Mouse (Mus musculus) embryonic facial prominence, embryonic 10.5 days (tissue): ENCODE results near the gene Ccdc142. TPM values are rescaled to one million over a fixed set of nuclear protein-coding genes. Genes with fewer than 3 reads are reported as not detected.

ENCODE experiments used
- DNase-seq: peaks from one replicate; pipeline ENCODE4 v3.0.0-alpha.2; 2017; ENCODE audit warnings: low spot score
- H3K27ac ChIP-seq: fragments of 300-500 bp; sonication (generic); replicated peaks from 2 replicates; pipeline ENCODE4 v1.5.1; 2016; ENCODE audit warnings: mild to moderate bottlenecking
- H3K27me3 ChIP-seq: fragments of 300-500 bp; sonication (generic); replicated peaks from 2 replicates; pipeline ENCODE4 v1.6.1; 2016; ENCODE audit warnings: low read depth, mild to moderate bottlenecking; ENCODE audit not compliant: poor library complexity, severe bottlenecking
- H3K36me3 ChIP-seq: fragments of 300-500 bp; sonication (generic); replicated peaks from 2 replicates; pipeline ENCODE4 v1.6.1; 2016; ENCODE audit warnings: mild to moderate bottlenecking, moderate library complexity
- H3K4me1 ChIP-seq: fragments of 300-500 bp; sonication (generic); 2 replicates; pipeline ENCODE4 v1.6.1; 2016
- H3K4me3 ChIP-seq: fragments of 300-500 bp; sonication (generic); 2 replicates; pipeline ENCODE4 v1.5.1; 2016; ENCODE audit warnings: mild to moderate bottlenecking, moderate library complexity
- H3K9me3 ChIP-seq: fragments of 300-500 bp; sonication (generic); 2 replicates; pipeline ENCODE4 v1.6.1; 2016; ENCODE audit warnings: mild to moderate bottlenecking
- WGBS: fragments of 180-500 bp; shearing (Covaris S2); methylation state at CpG from one replicate; pipeline ENCODE4 v1.1.7; 2016; 5-methylcytosine and 5-hydroxymethylcytosine counted together
- polyA plus RNA-seq: library from polyadenylated mRNA; unstranded; fragments of >200 nt; fragmentation: Nextera tagmentation; extraction: Ambion mirVana; gene quantifications from 2 replicates; pipeline ENCODE4 v1.2.1, GENCODE M21; 2016

The Ccdc142 gene
- polyA plus RNA-seq, 1 experiment from 2014 or later: 2.8 TPM

- Histone ChIP-seq H3K27me3 (peaks cover 100% of the 10 kb centered on the region), H3K4me1 (peaks cover 43% of the 10 kb centered on the region), H3K4me3 (peak within 1 kb of the TSS; percentile 51), H3K9me3 (no peaks in the 10 kb centered on the region), H3K27ac (peak within 1 kb of the TSS; percentile 24; the same call in 1 of the 2 replicates), H3K36me3 (no peaks in the 10 kb centered on the region)
- WGBS: 0% methylated on average over 10 of the region's 10 CpGs
- DNase-seq: no peak
Measured at GRCm38 (mm10) chr6:83070247-83070310, 31.3 kb upstream of the Ccdc142 start, which contains the start of gene Tlx2. TSS of gene Tlx2 (minus strand) at chr6:83070293.

GRCm38 (mm10) chr6:83070311-83071219 lies 30.8 kb upstream of the Ccdc142 start:
- H3K36me3 ChIP-seq: no peaks in the 10 kb centered on the region
- no peaks in the 10 kb centered on the region for H3K9me3 ChIP-seq
- peak overlapping the region; percentile 51 for H3K4me3 ChIP-seq
- DNase-seq: peak; percentile 77
- H3K27ac ChIP-seq: peak overlapping the region; percentile 24; the same call in 1 of the 2 replicates
- H3K4me1 ChIP-seq: peaks cover 43% of the 10 kb centered on the region
- H3K27me3 ChIP-seq: peaks cover 100% of the 10 kb centered on the region
- under 1% methylated on average over 52 of the region's 58 CpGs for WGBS

DNA sequence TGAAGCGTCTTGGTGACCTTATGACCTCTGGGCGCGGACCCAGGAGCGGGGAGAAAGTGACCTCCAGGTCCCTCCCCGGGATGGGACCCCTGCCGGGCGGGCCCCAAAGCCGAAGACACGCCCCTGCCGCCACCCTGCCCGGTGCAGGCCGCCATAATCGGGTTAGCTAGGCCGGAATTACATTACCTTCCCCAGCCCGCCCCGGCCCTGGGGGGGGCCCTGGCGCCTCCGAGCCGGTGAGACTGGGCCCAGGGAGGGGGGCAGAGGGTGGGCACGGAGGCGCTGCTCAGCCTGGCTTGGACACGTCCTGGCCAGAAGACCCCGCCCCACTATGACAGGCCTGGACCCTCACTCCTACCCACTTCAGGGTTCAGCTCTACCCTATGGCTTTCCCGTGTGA lies 30.2 kb upstream of the Ccdc142 start:
- Histone ChIP-seq H3K27me3 (peaks cover 100% of the 10 kb centered on the region), H3K4me3 (peak overlapping the region; percentile 51), H3K36me3 (no peaks in the 10 kb centered on the region), H3K4me1 (peaks cover 41% of the 10 kb centered on the region), H3K27ac (no peak overlapping the region), H3K9me3 (no peaks in the 10 kb centered on the region)
- DNase-seq: peak; percentile 63
- WGBS: under 1% methylated on average over 24 of the region's 24 CpGs

- Histone ChIP-seq H3K4me3 (no peak overlapping the region), H3K9me3 (no peaks in the 10 kb centered on the region), H3K4me1 (peaks cover 40% of the 10 kb centered on the region), H3K27ac (no peak overlapping the region), H3K27me3 (peaks cover 78% of the 10 kb centered on the region), H3K36me3 (peaks cover 2% of the 10 kb centered on the region)
- no peak for DNase-seq
- WGBS: 20% methylated on average over 2 of the region's 2 CpGs
Measured at GRCm38 (mm10) chr6:83074979-83075378, 26.4 kb upstream of the Ccdc142 start.

DNA sequence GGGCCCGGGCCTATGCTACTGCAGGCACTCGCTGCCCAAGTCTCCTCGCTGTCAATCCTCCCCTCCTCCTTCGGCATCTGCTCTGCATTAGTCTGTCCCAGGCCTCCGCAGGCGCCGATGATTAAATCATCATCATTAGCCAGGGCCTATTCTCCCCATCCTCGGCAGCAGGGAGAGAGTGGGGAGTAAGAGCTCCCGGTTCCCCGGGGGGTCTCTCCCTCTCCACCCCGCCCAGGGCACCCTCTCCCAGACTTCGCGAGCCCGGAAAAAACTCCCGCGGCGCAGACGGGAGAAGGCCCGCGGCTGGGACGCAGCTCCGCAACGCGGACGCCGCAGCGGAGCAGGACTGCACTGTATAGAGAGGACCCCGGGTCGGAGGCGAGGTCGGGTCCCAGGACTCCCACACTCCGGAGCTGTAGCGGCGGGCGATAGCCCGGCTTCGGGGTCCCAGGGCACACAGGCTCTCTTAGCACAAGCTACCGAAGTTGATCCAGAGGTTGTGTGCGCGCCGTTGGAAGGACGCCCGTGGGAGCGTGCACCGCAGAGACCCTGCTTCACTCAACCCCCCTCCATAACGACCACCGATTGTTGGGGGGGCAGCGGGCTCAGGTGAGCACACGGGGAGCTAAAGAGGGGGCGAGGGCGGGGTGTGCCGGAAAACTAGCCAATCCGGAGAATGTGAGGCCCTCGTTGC lies 23.6 kb upstream of the Ccdc142 start, which contains the start of gene Pcgf1:
Pcgf1 (plus strand) TSS at position 240 of the 694 bp plus-strand sequence.
- peaks cover 71% of the 10 kb centered on the region for H3K27me3 ChIP-seq
- H3K4me1 ChIP-seq: peaks cover 21% of the 10 kb centered on the region
- peak within 1 kb of the TSS; percentile 95 for H3K27ac ChIP-seq
- peak; percentile 81 for DNase-seq
- under 1% methylated on average over 54 of the region's 54 CpGs for WGBS
- H3K4me3 ChIP-seq: peak within 1 kb of the TSS; percentile 87
- H3K9me3 ChIP-seq: no peaks in the 10 kb centered on the region
- peaks cover 30% of the 10 kb centered on the region for H3K36me3 ChIP-seq

DNA sequence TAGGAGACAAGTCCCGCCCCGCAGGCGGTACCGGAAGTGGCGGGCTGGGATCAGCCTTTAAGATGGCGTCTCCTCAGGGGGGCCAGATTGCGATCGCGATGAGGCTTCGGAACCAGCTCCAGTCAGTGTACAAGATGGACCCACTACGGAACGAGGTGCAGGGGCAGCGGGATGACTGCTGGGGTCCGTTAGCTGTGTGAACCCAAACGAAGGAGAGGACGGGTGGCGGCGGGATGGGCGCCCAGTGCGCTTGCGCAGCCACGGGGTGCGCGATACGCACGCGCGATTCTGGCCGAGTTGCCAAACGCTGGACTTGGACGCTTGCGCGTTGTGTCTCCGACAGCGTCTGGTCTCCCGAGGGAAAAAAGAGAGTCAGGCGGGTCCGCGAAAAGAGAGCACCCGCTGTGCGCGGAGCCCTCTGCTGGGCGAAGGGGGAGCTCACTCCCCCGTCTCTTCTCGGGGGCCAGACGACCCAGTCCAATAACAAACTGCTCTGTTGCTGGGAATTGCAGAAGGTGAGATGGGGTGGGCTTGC lies 23.0 kb upstream of the Ccdc142 start:
- Histone ChIP-seq H3K27me3 (peaks cover 71% of the 10 kb centered on the region), H3K4me3 (peak overlapping the region; percentile 87), H3K9me3 (no peaks in the 10 kb centered on the region), H3K27ac (peak overlapping the region; percentile 95), H3K36me3 (peaks cover 32% of the 10 kb centered on the region), H3K4me1 (peaks cover 27% of the 10 kb centered on the region)
- under 1% methylated on average over 46 of the region's 46 CpGs for WGBS
- DNase-seq: peak; percentile 99

DNA sequence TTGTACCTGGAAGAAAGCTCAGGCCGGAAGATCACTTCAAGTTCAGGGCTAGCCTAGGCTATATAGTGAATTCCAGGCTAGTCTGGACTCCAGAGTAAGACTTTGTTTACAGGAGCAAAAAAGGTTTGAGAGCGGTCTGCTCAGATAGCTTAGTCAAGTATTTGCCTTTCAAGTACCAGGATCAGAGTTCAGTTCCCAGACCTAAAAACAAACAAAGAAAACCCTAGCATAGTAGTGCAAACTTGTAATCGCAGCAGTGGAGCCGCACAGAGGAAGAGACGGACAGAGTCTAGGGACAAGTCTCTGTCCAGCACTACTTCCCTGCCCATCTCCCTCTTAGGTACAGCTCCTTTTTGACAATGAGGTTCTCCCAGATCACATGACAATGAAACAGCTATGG lies 21.2 kb upstream of the Ccdc142 start:
- WGBS: 96% methylated on average over 5 of the region's 5 CpGs
- no peak for DNase-seq
- H3K4me3 ChIP-seq: no peak overlapping the region
- peaks cover 32% of the 10 kb centered on the region for H3K36me3 ChIP-seq
- no peaks in the 10 kb centered on the region for H3K9me3 ChIP-seq
- no peak overlapping the region for H3K27ac ChIP-seq
- H3K27me3 ChIP-seq: peaks cover 71% of the 10 kb centered on the region
- peaks cover 41% of the 10 kb centered on the region for H3K4me1 ChIP-seq

GRCm38 (mm10) chr6:83083497-83083896 lies 17.9 kb upstream of the Ccdc142 start:
- H3K9me3 ChIP-seq: no peaks in the 10 kb centered on the region
- H3K36me3 ChIP-seq: peaks cover 32% of the 10 kb centered on the region
- WGBS: 11% methylated on average over 5 of the region's 5 CpGs
- no peak overlapping the region for H3K4me3 ChIP-seq
- H3K4me1 ChIP-seq: peaks cover 58% of the 10 kb centered on the region
- H3K27ac ChIP-seq: 0 out of 2 replicates have a peak overlapping the region, but pooled peaks have one; percentile 19
- no peak for DNase-seq
- peaks cover 79% of the 10 kb centered on the region for H3K27me3 ChIP-seq

DNA sequence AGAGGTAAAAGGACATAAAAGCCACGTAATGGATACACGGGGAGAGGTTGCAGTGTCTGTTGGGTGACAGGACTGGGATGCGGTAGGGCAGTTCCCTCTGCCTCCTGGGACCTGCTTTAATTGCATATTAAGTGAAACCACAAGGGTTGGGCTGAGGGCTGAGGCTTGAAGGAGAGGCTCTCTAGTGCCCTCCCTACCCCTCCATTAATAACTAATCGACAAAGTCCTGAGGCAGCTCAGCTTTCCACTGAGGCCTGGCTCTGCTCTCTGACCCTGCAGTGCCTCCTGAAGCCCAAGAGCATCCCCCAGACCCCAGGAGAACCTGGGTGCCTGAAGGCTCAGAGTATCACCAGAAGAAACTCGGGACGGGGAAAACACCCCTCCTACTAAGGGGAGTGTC lies 16.9 kb upstream of the Ccdc142 start:
- peaks cover 88% of the 10 kb centered on the region for H3K27me3 ChIP-seq
- H3K9me3 ChIP-seq: no peaks in the 10 kb centered on the region
- 0 out of 2 replicates have a peak overlapping the region, but pooled peaks have one; percentile 9 for H3K4me3 ChIP-seq
- H3K4me1 ChIP-seq: peaks cover 49% of the 10 kb centered on the region
- WGBS: 3% methylated on average over 6 of the region's 6 CpGs
- H3K36me3 ChIP-seq: peaks cover 32% of the 10 kb centered on the region
- DNase-seq: no peak
- H3K27ac ChIP-seq: no peak overlapping the region

- H3K4me3 ChIP-seq: peak within 1 kb of the TSS; percentile 49
- DNase-seq: peak; percentile 49
Measured at GRCm38 (mm10) chr6:83086121-83087035, 15.0 kb upstream of the Ccdc142 start, which contains the start of gene Lbx2. TSS of gene Lbx2 (plus strand) at chr6:83086367.

DNA sequence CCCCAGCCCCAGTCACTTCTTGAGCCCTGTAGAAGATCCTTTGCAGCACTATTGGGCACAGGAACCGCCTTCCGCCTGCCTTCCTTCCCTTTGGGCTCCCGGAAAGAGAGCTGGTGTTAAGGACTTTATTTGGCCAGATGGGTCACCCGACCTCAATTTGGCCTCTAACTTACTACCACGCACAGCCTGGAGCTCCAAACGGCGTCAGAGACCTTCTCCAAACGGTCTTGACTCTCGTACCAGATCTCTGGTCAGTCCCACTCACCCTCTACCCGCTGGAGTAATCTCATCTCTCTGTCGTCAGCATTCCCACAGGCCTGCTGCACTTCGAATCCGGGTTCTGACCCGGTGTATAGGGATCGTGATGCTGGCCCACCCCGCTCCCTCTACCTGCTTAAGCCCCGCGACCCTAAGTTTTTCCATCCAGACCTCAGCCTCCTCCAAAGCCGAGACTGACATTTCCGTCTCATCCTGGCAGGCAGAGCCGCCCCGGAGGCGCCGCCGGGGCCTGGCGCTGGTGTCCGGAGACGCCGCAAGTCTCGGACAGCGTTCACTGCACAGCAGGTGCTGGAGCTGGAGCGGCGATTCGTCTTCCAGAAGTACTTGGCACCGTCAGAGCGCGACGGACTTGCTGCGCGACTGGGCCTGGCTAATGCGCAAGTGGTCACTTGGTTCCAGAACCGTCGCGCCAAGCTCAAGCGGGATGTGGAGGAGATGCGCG lies 14.0 kb upstream of the Ccdc142 start:
- Histone ChIP-seq H3K36me3 (peaks cover 6% of the 10 kb centered on the region), H3K4me3 (peak overlapping the region; percentile 49), H3K4me1 (peaks cover 47% of the 10 kb centered on the region), H3K9me3 (no peaks in the 10 kb centered on the region), H3K27ac (no peak overlapping the region), H3K27me3 (peaks cover 97% of the 10 kb centered on the region)
- WGBS: under 1% methylated on average over 47 of the region's 47 CpGs
- DNase-seq: peak; percentile 57

More at GRCm38 (mm10) chr6:83086121-83087035, 15.0 kb upstream of the Ccdc142 start, which contains the start of gene Lbx2:
- Histone ChIP-seq H3K27ac (no peak within 1 kb of the TSS), H3K36me3 (peaks cover 16% of the 10 kb centered on the region), H3K9me3 (no peaks in the 10 kb centered on the region), H3K27me3 (peaks cover 97% of the 10 kb centered on the region), H3K4me1 (peaks cover 47% of the 10 kb centered on the region)
- 2% methylated on average over 42 of the region's 42 CpGs for WGBS
